Mouse (Mus musculus): Measurements from ENCODE around the gene Igf1r. TPM values are rescaled to one million over a fixed set of nuclear protein-coding genes. Genes with fewer than 3 reads are reported as not detected.

Igf1r gene
- polyA plus RNA-seq, 1 experiment: 30.8 TPM

GRCm38 (mm10) chr7:68080122-68080845 lies 127.7 kb downstream of the Igf1r start:
- DNase-seq (ENCODE audit: low read depth): no peak

GRCm38 (mm10) chr7:68085338-68085737 lies 132.7 kb downstream of the Igf1r start:
- DNase-seq (ENCODE audit: low read depth): no peak

GRCm38 (mm10) chr7:68085870-68086341 lies 133.3 kb downstream of the Igf1r start:
- DNase-seq (ENCODE audit: low read depth): no peak

GRCm38 (mm10) chr7:68087496-68087895 lies 134.9 kb downstream of the Igf1r start:
- DNase-seq (ENCODE audit: low read depth): no peak

- DNase-seq (ENCODE audit: low read depth): no peak
Observed at GRCm38 (mm10) chr7:68088825-68089224, 136.2 kb downstream of the Igf1r start.

GRCm38 (mm10) chr7:68089725-68090124 lies 137.1 kb downstream of the Igf1r start:
- no peak for DNase-seq (ENCODE audit: low read depth)

GRCm38 (mm10) chr7:68090576-68090975 lies 137.9 kb downstream of the Igf1r start:
- DNase-seq (ENCODE audit: low read depth): no peak

GRCm38 (mm10) chr7:68092304-68092978 lies 139.8 kb downstream of the Igf1r start:
- no peak for DNase-seq (ENCODE audit: low read depth)

- DNase-seq (ENCODE audit: low read depth): no peak
Observed at GRCm38 (mm10) chr7:68093817-68094216, 141.2 kb downstream of the Igf1r start.

- DNase-seq (ENCODE audit: low read depth): no peak
Observed at GRCm38 (mm10) chr7:68095574-68095973, 142.9 kb downstream of the Igf1r start.

GRCm38 (mm10) chr7:68096411-68096810 lies 143.8 kb downstream of the Igf1r start:
- DNase-seq (ENCODE audit: low read depth): no peak

- no peak for DNase-seq (ENCODE audit: low read depth)
Observed at GRCm38 (mm10) chr7:68097081-68097836, 144.6 kb downstream of the Igf1r start.

GRCm38 (mm10) chr7:68098098-68098497 lies 145.5 kb downstream of the Igf1r start:
- no peak for DNase-seq (ENCODE audit: low read depth)

GRCm38 (mm10) chr7:68100388-68100787 lies 147.8 kb downstream of the Igf1r start:
- DNase-seq (ENCODE audit: low read depth): no peak

- no peak for DNase-seq (ENCODE audit: low read depth)
Observed at GRCm38 (mm10) chr7:68102456-68103177, 150.0 kb downstream of the Igf1r start.

- DNase-seq (ENCODE audit: low read depth): no peak
Observed at GRCm38 (mm10) chr7:68103178-68103530, 150.5 kb downstream of the Igf1r start.

- DNase-seq (ENCODE audit: low read depth): no peak
Observed at GRCm38 (mm10) chr7:68111532-68111931, 158.9 kb downstream of the Igf1r start.

GRCm38 (mm10) chr7:68112582-68112981 lies 160.0 kb downstream of the Igf1r start:
- no peak for DNase-seq (ENCODE audit: low read depth)

GRCm38 (mm10) chr7:68114364-68114763 lies 161.7 kb downstream of the Igf1r start:
- DNase-seq (ENCODE audit: low read depth): no peak

GRCm38 (mm10) chr7:68114983-68115715 lies 162.5 kb downstream of the Igf1r start:
- no peak for DNase-seq (ENCODE audit: low read depth)

- no peak for DNase-seq (ENCODE audit: low read depth)
Observed at GRCm38 (mm10) chr7:68117567-68117966, 164.9 kb downstream of the Igf1r start.
